Mouse (Mus musculus) urinary bladder, adult 2 months (tissue): Measurements from ENCODE around the gene Aff3. TPM values are rescaled to one million over a fixed set of nuclear protein-coding genes. Genes with fewer than 3 reads are reported as not detected.

Experiments
- DNase-seq: peaks from one replicate; pipeline ENCODE4 v3.0.0; 2022; ENCODE audit warnings: low spot score
- polyA plus RNA-seq: library from polyadenylated mRNA; depleted of rRNA; stranded (reverse); fragments of >200 nt; gene quantifications from 2 replicates; pipeline ENCODE4 v1.2.3, GENCODE M21; 2012

Gene Aff3
- polyA plus RNA-seq, 1 experiment, result 2.3 TPM

- no peak for DNase-seq
These were observed 271.8 kb downstream of the Aff3 start for GRCm38 (mm10) chr1:38392928-38393327.

GRCm38 (mm10) chr1:38390886-38391249 is 273.9 kb downstream of the Aff3 start:
- DNase-seq, result no peak

GRCm38 (mm10) chr1:38390235-38390885 is 274.4 kb downstream of the Aff3 start:
- DNase-seq, result no peak

- no peak for DNase-seq
These were observed 275.2 kb downstream of the Aff3 start for GRCm38 (mm10) chr1:38389576-38389975.

- no peak for DNase-seq
These were observed 276.3 kb downstream of the Aff3 start for GRCm38 (mm10) chr1:38388466-38388865.

- no peak for DNase-seq
These were observed 277.3 kb downstream of the Aff3 start for GRCm38 (mm10) chr1:38387438-38387837.

GRCm38 (mm10) chr1:38384457-38385121 is 280.2 kb downstream of the Aff3 start:
- no peak for DNase-seq

GRCm38 (mm10) chr1:38384010-38384409 is 280.7 kb downstream of the Aff3 start:
- DNase-seq, result no peak

- no peak for DNase-seq
These were observed 282.1 kb downstream of the Aff3 start for GRCm38 (mm10) chr1:38382683-38383082.

- DNase-seq, result no peak
These were observed 286.8 kb downstream of the Aff3 start for GRCm38 (mm10) chr1:38377930-38378329.

- DNase-seq, result no peak
These were observed 295.6 kb downstream of the Aff3 start for GRCm38 (mm10) chr1:38369166-38369565.

GRCm38 (mm10) chr1:38368081-38368689 is 296.6 kb downstream of the Aff3 start:
- DNase-seq, result no peak

GRCm38 (mm10) chr1:38367404-38368080 is 297.2 kb downstream of the Aff3 start:
- DNase-seq, result no peak

GRCm38 (mm10) chr1:38363856-38364255 is 300.9 kb downstream of the Aff3 start:
- no peak for DNase-seq

GRCm38 (mm10) chr1:38362275-38362674 is 302.5 kb downstream of the Aff3 start:
- DNase-seq, result no peak

- no peak for DNase-seq
These were observed 305.9 kb downstream of the Aff3 start for GRCm38 (mm10) chr1:38358797-38359349.

GRCm38 (mm10) chr1:38357933-38358796 is 306.6 kb downstream of the Aff3 start:
- no peak for DNase-seq

- no peak for DNase-seq
These were observed 310.2 kb downstream of the Aff3 start for GRCm38 (mm10) chr1:38354585-38354984.

- DNase-seq, result no peak
These were observed 317.4 kb downstream of the Aff3 start for GRCm38 (mm10) chr1:38347346-38347745.

- no peak for DNase-seq
These were observed 330.5 kb downstream of the Aff3 start for GRCm38 (mm10) chr1:38334206-38334605.

- DNase-seq, result no peak
These were observed 331.8 kb downstream of the Aff3 start for GRCm38 (mm10) chr1:38332919-38333318.
